Mouse (Mus musculus) E14TG2a.4 (cell line): ENCODE measurements around the gene Tenm2.

ENCODE experiments used
- CTCF ChIP-seq: conservative IDR thresholded peaks from 2 replicates; pipeline ENCODE4 v1.5.1; 2014; ENCODE audit warnings: low read length
- NANOG ChIP-seq: IDR thresholded peaks from 2 replicates; pipeline ENCODE4 v1.6.1; 2014; ENCODE audit warnings: borderline replicate concordance, low read length, mixed read lengths
- POU5F1 ChIP-seq: IDR thresholded peaks from 2 replicates; pipeline ENCODE4 v1.6.1; 2014; ENCODE audit warnings: low read length, borderline replicate concordance

GRCm38 (mm10) chr11:36362514-36362913 is 873.2 kb downstream of the Tenm2 start:
- TF ChIP-seq CTCF (no peak), NANOG (no peak), POU5F1 (no peak)
